Mouse (Mus musculus): ENCODE measurements around the gene Prl7c1.
"Not testable (repeated sequence)": the region's sequence is repeated elsewhere in the genome, so short reads cannot be mapped to it uniquely, and the experiment has no call there.

Gene Prl7c1

DNA sequence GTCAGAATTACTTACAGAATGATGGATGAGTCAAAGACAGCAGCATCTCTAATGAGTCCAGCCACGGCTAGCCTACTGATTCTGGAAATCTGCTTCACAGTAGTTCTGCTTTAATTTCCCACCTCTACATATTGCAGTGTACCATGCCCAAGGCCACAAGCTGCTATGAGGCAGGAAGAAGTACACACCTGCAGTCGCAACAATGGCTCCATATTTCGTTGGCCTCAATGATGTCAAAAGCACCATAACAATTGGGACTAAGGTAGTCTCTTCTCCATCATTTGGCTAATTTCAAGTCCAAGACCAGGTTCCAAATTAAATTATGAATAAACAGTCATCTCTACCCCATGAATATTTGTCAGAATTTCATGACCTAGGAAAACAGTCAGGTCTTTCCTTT, at the start of gene Prl7c1:
TSS of gene Prl7c1 (minus strand) at position 101 of the 400 bp plus-strand sequence.
- DNase-seq, result not testable (repeated sequence)

- no peak for DNase-seq
Observed at GRCm38 (mm10) chr13:27802765-27803164, 22.2 kb upstream of the Prl7c1 start.

- no peak for DNase-seq
Observed at GRCm38 (mm10) chr13:27801354-27801753, 20.8 kb upstream of the Prl7c1 start, which contains the start of gene Prl2a1. TSS of gene Prl2a1 (plus strand) at chr13:27801654.

DNA sequence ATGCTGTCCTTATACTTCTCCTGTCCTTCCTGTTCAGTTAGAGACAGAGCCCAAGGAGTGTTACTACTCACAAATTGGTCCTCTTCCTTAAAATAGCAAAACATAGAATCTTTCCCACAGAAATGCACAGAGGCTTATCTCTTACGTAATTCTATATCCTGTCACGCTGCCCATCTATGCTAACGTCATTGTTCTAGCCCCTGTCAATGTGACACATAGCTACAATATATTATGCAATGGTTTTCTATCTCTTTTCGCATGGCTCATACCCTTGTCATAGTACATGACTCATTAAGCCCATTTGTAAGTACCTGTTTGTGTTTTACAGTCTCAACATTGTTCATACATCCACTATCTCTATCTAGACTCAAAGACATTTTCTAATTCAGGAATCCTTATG, 18.7 kb upstream of the Prl7c1 start:
- no peak for DNase-seq

GRCm38 (mm10) chr13:27734512-27735186, 46.0 kb downstream of the Prl7c1 start:
- DNase-seq, result no peak

DNA sequence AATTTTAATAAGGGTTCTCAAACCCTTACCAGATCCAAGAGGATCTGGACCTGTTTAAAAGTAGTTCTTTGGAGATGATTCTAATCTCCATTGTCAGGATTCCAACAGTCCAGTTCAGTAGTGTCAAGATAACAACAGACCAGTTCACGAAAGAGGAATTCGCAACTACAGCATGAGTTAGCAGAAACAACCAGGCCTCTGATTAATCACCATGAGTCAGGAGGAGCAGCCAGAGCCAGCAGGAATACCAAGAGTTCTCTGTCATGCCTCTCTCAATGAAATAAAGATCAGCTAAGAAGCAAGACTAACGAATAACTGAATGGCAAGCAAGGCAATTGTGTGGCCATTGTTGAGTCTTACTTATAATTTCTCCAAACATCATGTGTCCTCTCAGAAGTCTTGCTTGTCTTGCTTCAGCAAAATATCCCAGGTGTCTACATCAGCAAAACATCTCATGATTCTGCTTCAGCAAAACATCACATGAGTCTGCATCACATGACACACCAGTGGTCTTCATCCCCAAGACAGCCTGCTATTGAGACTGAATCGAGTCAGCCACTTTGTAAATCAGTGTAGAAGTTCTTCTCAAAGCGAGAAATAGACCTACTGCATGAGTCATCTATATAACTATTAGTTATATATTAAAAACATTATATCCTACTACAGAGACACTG, 50.2 kb downstream of the Prl7c1 start:
- not testable (repeated sequence) for DNase-seq

- DNase-seq, result not testable (repeated sequence)
Observed at GRCm38 (mm10) chr13:27725057-27725456, 55.5 kb downstream of the Prl7c1 start.
